Mouse (Mus musculus) lung, postnatal 10 days (tissue): ENCODE results near the gene Eif5a2.
A peak's percentile ranks its signal among the peaks of the same experiment; 100 is the strongest.
"Not testable (repeated sequence)": the region's sequence is repeated elsewhere in the genome, so short reads cannot be mapped to it uniquely, and the experiment has no call there.

Experiments
- DNase-seq: peaks from one replicate; pipeline ENCODE4 v3.0.0; 2021

The Eif5a2 gene

DNA sequence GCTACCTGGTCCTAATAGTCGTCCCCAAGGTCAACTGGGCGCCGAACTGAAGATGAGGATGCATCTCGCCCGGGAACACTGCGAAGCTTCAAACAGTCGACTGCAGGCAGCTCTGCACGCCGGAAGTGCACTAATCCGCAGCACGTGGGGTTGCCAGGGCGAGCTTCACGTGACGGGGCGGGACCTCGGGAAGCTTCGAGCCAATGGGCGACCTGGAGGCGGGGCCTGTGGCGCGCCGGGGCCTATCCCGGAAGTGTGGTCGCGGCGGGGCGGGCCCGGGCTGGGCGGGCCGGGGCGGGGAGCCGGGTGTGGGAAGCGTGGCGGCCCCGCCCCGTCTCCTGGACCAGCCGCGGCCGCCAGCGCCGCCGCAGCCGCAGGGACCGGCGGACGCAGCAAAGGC lies at the start of gene Eif5a2:
Gene Eif5a2, plus strand, starts transcription at position 283 of the 400 bp plus-strand sequence.
- peak; percentile 96 for DNase-seq

DNA sequence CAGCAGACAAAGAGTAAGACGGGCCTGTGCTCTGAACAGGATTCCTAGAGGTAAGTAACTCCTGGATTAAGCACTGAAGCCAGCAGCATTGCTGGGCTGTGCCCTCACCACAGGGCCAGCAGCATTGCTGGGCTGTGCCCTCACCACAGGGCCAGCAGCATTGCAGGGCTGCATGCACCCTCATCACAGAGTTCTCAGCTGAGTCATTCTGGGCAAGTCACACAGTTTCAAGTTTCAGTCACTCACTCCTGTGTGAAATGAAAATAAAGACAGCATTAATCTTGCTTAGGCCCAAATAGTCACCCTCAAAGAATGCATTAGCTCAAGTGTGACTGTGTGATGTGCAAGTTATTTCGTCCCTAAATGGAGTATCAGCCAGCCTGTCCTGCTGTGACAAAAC lies 46.4 kb upstream of the Eif5a2 start:
- DNase-seq, result no peak

DNA sequence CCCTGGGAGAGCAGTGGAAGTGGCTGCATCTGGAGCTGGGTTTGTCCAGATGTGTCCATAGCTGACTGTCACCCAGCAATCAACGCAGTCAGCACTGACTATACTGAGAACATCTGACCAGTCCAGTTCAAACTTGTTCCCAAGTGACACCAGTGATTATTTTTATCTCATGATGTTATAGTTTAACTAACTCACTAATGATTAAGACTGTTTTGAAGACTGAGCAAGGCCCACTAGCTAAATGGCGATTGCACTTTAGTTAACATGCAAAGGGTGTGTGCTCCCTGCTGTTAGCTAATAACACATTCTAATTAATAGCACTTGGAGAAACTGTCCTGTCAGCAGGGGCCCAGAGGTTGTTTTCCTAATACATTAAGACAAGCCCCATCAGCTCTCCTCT lies 44.1 kb upstream of the Eif5a2 start:
- DNase-seq, result no peak

DNA sequence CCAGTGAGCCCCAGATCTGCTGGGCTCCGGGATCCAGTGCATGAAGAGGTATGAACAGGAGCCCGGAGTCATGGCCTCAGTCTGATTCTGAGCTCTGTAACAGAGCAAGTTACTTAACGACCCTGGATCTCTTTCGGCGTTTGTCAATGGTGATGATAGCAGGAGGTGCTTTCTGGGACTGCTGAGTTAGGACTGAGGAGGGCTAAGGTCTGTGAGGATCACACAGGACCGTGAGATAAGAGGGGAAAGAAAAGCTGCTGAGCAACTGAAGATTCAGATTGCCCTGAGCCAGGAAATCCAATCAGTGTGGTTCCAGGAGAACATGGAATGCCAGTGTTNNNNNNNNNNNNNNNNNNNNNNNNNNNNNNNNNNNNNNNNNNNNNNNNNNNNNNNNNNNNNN lies 40.7 kb upstream of the Eif5a2 start:
- DNase-seq, result no peak

DNA sequence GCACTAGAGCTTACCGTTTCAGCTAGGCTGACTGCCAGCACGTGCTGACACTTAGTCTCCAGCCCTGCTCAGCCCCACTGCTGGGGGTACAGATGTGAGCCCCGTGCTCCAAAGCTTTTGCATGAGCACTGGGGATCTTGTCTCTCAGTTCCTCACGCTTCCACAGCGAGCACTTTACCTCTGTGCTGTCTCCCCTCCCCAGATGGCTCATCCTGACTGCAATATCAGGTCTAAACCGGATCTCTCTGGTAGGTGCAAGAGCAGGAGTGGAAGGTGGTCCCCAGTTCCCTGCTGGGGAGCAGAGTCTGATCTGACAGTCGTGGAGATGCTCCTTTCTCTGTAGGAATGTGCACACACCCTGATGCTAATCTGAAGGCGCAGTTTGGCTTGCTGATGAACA lies 37.8 kb upstream of the Eif5a2 start:
- DNase-seq, result no peak

DNA sequence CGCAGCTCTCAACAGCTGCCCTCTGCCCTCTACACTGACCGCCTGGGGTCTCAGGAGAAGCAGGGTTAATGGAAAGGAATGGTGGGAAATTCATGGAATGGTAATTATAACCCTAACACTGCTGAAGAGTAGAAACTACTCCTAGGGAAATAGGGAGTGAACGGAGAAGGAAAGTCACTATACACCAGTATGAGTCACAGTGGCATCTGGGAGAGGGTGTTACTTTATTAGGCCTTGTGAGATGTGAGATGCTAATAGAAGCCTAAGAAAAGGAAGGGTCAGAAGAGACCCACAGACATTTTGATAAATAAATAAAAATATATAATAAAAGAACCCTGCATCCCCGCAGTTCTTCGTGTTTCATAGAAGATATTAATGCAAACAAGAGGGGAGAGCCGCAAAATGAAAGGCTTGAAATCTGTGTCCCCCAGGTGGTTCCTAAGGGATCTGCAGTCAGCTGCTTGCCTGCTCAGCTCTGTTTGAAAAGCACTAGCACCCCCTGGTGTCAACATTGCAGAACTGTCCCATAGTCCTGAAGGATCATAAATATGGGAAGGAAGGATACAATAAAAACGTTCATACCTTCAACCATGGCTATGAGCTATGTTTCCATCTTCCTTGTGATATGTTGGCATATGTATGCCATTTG lies 35.1 kb upstream of the Eif5a2 start:
- peak; percentile 91 for DNase-seq

DNA sequence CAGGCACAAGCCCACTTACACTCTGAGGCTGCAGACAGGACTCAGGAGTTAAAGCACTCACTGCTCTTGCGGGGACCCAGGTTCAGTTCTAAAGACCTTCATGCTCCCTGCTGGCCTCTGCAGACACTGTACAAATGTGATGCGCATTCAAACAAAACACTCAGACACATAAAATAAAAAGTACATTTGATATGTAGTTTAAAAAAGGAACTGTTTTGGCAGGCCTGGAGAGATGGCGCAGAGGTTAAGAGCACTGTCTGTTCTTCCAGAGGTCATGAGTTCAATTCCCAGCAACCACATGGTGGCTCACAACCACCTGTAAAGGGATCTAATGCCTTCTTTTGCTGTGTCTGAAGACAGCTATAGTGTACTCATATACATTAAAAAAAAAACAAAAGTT lies 32.9 kb upstream of the Eif5a2 start:
- no peak for DNase-seq

DNA sequence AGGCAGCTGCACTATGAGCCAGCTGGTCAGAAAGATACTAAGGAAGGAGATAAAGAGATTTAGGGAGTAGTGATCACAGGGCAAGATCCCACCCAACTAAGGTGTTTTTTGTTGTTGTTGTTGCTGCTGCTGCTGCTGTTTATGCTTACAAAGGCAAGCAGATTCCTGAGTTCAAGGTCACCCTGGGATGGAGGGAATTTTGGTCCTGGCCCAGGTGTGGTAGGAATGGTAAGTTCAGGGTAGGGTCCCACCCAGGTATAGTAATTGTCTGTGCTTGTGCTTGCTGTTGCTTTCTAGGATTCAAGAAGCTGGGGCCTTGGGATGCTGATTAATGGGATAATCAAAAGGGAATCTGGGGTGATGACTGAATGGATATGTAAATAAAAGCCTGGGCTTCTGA lies 32.1 kb upstream of the Eif5a2 start:
- DNase-seq, result no peak

DNA sequence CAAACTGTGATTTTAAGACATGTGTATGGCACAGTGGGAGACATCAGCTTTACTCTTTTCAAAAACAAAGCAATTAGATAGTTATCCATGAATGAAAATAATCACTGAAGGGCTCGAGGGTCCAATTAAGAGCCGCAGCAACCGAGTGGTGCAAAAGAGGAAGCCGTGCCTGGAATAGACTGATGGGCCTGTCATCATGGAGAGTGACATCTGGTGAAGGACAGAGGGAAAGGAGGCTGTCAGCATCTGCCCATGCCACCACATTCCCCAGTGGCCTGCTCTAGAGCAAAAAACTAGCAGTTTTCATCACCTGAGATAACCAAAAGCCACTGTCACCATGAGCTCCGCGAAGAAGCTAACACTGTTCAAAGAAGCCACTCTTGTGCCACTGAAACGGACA lies 25.6 kb upstream of the Eif5a2 start:
- no peak for DNase-seq

DNA sequence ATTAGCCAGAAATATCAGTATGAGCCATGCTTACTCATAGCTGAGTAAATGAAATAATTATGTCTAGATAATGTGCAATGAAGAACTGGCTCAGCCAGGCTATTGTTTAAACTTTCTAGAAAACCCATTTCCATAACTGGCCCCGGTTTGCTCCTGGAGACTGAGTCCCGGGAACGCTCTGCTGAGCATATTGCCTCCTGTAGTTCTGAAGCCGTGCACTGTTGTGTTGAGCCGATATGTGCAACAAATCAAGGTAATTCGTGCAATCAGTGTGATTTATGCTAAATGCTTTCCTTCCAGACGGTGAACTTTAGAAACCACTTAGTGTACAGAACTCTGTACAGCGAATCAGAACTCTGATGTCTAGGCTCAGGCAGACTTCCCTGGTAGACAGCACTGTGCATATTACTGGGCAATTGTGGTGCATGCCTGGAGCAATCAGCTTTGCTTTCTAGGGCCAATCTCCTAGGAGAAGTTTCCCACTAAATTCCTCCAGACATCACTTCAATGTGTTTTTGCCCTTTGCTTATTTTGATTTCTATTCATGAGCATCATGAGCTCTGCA lies 19.8 kb upstream of the Eif5a2 start:
- DNase-seq, result no peak

DNA sequence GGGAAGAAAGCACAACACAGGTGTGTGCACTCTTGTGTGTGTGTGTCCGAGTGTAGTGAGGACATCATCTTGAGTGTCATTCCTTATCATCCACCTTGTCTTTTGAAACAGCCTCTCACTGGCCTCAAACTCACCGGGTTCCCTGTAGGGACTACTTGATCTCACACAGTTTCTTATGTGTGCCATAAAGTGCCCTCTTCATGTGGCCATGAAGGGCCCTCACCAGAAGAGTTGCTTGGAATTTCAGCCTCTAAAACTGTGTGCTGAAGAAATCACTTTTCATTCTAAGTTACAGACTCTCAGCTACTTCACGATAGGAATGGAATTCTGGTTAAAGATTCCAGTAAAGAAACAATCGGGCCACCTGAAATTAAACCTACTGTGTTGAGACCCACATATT lies 14.1 kb upstream of the Eif5a2 start:
- DNase-seq, result peak; percentile 29

DNA sequence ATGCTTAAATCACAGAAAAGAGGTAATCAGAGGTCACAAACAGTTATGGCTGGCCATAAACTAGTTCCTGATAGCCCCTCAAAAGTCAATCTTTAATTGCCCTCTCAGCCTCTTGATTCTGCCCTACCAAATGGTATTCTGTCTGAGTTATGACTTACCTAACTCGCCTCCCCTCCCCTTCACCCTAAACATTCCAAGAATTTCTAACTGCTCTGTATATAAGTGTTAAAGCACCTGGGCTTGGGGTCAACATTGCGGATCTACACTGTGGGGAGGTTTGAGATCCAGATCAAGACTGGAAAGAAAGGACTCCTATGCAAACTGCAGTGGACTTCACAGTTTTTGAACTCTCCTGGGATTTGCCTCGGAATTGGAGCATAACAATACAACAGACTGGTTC lies 12.9 kb upstream of the Eif5a2 start:
- DNase-seq, result no peak

DNA sequence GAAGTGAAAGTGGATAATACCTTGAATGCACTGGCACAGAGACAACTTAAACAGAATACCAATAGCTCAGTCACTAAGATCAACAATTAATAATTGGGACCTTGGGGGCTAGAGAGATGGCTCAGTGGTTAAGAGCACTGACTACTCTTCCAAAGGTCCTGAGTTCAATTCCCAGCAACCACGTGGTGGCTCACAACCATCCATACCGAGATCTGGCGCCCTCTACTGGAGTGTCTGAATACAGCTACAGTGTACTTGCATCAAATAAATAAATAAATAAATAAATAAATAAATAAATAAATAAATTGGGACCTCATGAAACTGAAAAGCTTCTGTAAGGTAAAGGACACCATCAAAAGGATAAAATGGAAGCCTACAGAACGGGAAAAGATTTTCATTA lies 8.2 kb upstream of the Eif5a2 start:
- not testable (repeated sequence) for DNase-seq

DNA sequence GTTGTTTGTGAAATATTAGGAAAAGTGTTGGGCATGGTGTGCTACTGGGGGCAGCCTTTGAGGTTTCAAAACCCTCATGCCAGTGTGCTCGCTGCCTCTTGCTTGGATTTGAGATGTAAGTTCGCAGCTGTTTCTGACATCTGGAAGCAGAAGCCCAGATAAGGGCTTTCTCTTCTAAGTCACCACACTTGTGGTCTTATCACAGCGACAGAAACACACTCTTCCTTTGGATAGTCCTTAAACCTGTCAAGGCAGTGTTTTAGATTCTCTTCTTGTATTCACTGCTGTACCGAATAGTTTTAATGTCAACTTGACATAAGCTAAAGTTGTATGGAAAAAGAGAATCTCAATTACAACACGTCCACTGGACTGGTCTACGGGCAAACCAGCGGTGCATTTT lies 5.7 kb upstream of the Eif5a2 start:
- no peak for DNase-seq

DNA sequence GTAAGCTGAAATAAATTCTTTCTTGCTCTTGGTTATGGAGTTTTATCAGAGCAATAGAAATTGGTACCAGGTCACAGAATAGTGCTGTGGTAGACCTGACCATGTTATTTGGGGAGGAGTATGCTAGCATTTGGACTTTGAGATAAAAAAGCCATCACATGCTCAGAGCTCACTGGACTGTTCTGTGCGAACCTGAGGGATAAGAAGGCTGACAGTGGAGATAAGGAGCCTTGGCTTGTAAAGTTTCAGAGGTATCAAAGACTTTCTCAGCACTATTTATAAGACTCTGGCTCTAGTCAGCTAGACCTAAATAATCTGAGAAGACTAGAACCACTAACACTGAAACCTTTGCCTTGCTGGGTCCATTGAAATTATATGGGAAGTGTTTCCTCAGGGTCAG lies 5.1 kb upstream of the Eif5a2 start:
- no peak for DNase-seq

DNA sequence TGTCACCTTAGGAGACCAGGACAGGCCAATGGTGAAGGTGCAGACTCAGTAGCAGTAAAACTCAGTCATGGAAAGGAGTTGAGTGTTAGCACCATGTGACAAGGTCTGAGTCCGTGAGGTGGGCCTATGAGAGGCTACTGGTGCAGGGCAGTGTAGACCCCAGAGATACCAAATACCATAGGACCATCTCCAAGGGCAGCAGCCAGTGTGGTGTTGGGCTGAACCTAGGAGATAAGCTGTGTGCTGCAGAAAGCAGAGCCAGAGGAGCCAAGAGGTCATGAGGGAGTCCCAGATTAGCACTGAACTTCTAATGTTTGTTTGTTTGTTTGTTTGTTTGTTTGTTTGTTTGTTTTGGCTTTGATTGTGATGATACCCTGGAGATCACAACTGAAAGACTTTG lies 4.6 kb upstream of the Eif5a2 start:
- DNase-seq, result no peak

DNA sequence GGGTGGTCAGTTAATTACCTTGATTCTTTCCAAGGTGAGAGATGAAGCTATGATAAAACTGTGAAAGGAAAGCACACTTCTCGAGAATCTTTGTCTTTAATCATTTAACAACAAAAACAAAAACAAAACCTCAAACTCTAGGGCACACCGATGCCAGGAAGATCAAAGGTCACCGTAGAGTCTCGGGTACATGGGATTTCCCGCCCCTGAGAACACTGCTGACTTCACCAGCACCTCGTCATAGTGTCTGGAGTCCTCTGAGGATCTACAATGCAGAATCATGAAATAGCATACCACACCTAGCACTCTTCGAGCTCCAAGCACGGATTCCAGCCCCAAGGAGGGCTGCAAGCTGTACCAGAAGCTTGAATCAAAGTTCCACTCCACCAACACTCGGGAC lies 565 bp upstream of the Eif5a2 start:
- no peak for DNase-seq

DNA sequence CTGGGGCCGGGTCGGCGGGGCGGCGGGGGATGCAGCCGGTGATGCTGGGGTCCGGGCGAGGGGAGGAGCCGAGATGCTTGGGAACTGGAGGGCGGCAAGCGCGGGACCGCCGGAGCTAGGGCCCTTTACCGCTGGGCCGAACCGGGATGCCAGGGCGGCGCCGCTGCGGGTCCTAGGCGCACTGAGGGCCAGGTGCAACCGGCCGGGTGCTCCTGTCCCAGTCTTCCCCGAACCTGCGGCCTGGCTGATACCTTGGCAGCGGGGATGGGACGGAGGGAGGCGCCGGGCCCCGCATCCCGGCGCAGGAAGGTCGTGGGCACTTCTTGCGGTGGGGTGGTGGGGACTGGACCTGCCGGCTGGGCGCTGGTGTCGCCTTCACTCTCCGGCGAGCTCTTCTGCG lies 346 bp downstream of the Eif5a2 start:
- DNase-seq, result no peak

DNA sequence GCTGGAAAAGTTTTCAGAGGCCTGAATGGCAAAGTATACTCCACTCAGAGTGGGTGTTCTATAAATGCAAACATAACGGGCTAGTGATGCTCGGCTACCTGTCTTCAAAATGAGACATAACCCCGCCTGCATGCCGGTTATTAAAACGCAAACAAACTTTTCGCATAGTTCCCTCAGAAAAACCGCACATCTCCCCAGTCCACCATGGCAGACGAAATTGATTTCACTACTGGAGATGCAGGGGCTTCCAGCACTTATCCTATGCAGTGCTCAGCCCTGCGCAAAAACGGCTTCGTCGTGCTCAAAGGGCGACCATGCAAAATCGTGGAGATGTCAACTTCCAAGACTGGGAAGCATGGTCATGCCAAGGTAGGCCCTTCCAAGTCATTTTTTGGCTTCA lies 772 bp downstream of the Eif5a2 start:
- DNase-seq, result no peak

DNA sequence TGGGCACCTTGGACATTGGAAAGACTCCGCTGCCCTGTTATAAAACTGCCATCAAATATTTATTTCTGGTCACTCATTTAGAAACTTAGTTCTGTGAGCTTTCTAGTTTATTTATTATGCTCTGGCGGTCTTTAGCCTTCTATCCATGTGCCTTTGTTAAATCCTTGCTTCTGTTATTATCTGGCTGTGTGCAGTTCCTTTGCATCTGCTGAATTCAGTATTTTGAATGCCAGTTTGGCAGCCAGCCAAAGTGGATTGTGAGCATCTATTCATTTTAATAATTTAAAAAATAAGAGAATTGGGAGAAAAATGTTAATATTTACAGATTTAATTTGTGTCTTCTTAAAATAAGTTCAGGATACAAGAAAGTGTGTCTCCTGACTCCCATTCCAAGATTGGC lies 3.1 kb downstream of the Eif5a2 start:
- no peak for DNase-seq

DNA sequence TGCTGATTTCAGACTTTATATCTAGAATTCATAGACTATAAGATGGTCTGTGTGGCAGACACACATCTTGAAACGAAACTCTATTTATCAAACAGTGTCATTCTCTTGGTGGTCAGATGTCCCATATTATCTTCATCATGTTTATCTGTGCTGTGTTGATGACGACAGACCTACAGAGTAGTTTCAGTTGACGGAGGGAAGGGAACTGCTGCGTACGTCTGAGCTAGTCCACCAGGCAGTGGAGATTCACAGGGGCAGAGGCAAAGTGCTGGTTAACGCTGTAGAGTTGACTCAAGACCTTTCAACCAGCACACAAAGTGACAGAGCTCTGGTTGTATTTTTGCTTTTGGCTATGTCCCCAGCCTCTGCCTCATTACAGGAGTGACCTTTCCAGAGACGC lies 13.8 kb downstream of the Eif5a2 start:
- DNase-seq, result no peak

DNA sequence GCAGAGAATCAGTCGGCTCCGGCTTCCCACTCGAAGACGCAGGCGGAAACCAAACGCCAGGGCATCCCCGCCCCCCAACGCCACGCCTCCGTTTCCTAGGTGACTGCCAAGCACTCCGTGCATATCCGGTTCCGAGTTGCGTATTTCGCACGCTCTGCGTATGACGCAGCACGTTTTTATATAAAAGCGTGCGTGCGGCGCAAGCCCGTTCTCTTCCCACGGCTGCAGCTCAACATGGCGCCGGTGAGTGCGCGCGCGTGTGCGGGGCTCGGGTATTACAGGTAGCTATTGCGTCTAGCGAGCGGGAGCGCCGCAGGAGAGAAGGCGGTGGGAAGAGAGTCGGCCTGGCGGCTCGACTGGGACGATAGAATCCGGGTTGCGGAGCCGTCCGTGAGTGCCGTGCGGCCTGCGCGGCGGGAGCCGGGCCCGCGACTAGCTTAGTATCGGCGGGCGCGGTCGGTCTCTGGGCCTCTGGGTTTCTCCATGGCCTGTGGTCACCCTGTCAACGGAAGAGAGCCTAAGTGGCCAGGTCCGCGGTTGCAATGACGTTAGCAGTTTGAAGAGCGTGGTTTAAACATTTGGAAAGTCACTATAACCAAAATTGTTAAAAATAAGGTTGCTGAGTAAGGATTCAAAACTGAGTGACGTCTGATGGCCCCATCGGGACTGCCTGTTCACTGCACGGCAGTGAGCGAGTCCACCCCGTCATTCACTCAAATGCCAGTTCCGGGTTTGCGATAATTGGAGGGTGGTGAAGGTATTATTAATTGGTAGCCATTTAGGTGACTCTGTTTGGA lies 24.4 kb downstream of the Eif5a2 start, which contains the start of gene Rpl22l1:
Gene Rpl22l1, plus strand, starts transcription at position 136 of the 797 bp plus-strand sequence.
- DNase-seq, result peak; percentile 100

DNA sequence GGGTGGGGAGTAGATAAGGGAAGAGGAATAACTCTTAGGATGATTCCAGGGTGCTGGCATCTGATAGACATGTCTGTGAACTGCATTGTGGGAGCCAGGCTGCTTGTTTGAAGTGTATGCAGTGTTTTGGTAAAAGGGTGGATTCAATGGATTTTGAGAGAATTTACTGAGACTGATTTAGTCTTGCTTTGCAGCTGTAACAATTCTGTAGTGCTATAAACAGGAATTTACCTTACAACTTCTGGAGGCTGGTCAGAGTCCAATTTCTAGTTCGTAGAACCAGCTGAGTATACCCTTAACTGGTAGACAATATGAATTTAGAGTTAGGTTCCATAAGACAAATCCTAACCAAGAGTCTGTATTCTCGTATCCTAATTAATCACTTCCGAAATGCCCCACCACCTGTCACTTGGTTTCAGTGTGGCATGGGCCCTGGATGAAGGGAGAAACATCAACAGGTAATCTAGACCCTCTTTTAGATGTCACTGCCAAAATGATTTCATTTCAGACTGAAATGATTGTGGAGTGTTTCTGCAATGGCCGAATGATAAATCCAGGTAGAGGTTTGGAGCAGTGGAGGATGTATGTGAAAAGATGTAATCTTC lies 27.1 kb downstream of the Eif5a2 start:
- no peak for DNase-seq

DNA sequence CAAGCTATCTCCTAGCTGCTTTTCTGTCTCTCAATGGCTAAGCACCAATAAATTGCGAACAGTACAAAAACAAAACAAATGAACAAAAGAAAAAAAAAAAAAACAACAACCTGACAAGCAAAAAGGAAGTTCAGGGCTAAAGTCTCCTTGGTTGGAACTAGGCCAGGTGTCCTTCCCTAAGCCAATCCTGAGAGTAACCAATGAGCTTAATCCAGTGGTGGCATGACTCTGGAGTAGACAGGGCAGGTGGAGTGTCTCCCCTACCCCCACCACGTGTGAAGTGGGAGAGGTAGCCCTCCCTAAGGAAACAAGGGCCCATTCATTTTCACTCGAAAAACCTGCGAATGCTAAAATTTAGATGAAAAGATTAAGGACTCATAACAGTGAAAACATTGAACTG lies 30.4 kb downstream of the Eif5a2 start:
- no peak for DNase-seq
